Mouse (Mus musculus): ENCODE data around the gene Ankrd50. TPM values are rescaled to one million over a fixed set of nuclear protein-coding genes. Genes with fewer than 3 reads are reported as not detected.

Gene Ankrd50
- polyA plus RNA-seq, 1 experiment, result 0.04 TPM

DNA sequence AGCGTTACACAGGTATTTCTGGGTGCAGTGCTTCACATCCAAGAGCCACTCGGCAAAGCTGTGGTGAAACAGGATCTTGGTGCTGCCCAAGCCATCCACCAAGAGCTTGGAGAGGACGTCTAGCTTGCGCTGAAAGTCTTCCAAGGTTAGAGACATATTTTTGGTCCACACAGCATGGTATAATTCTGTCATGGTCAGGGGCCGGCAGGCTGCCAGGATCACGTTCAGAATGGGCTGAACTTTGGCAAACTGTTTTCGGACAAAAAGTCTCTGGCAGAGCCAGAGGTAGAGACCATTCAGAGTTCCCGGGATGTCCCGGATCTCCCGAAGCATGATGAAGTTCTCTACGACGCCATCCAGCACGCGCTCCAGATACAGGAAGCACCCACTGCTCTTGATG, 27.6 kb downstream of the Ankrd50 start:
- H3K27me3 ChIP-seq (ENCODE audit: control insufficient read depth), result no peaks in the 10 kb centered on the region
- H3K9me3 ChIP-seq (ENCODE audit: control insufficient read depth, low read length), result peaks cover 6% of the 10 kb centered on the region
- no peak for TF ChIP-seq GATA1 (IDR thresholded peaks at IDR 0.05; ENCODE audit: low read length)
- TF ChIP-seq TAL1 (IDR thresholded peaks at IDR 0.05; ENCODE audit: low read length), result no peak
- H3K36me3 ChIP-seq (ENCODE audit: control insufficient read depth), result peaks cover 25% of the 10 kb centered on the region
- no peaks in the 10 kb centered on the region for H3K4me1 ChIP-seq (ENCODE audit: control insufficient read depth)
- no peak overlapping the region for H3K4me3 ChIP-seq (replicated peaks)

DNA sequence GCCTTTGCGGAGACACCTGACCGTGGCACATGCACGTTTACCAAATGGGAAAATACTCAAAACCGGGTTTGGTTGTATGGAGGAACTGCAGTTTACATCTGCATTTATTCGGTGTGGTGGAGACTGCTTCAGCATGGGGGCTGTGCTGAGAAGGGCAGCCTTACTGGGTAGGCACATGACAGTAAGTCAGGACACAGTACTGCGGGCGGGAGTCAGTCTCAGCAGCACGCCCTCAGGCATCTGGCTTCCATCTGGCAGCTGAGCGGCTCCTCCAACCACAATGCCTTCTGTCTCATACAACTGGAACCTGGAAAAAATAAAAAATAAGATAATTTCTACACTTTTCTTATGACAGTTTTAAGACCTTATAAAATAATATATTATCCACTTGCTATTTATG, 32.4 kb downstream of the Ankrd50 start:
- H3K4me1 ChIP-seq (ENCODE audit: control insufficient read depth), result no peaks in the 10 kb centered on the region
- peaks cover 6% of the 10 kb centered on the region for H3K9me3 ChIP-seq (ENCODE audit: control insufficient read depth, low read length)
- no peak overlapping the region for H3K4me3 ChIP-seq (replicated peaks)
- H3K27me3 ChIP-seq (ENCODE audit: control insufficient read depth), result no peaks in the 10 kb centered on the region
- no peak for TF ChIP-seq TAL1 (IDR thresholded peaks at IDR 0.05; ENCODE audit: low read length)
- no peak for TF ChIP-seq GATA1 (IDR thresholded peaks at IDR 0.05; ENCODE audit: low read length)
- H3K36me3 ChIP-seq (ENCODE audit: control insufficient read depth), result peaks cover 31% of the 10 kb centered on the region

DNA sequence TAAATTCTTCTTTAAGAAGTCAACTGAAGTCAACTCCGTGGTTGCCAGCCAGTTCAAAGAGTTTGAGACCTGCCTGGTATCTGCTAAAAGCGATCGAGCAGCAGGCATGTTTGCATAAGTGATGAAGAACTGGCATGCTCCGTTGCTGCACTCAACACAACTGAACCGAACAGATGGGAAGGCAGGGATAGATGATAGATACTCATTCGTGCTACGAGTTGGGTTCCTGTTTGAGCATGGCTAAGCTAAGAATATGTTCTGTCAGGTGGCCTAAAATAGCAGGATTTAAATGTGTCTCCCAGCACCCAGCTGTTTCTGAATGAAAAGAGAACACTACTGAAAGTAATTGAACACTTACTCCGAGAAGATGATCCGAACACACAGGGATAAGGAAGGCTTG, 38.1 kb downstream of the Ankrd50 start:
- Histone ChIP-seq H3K9me3 (ENCODE audit: control insufficient read depth, low read length) (no peaks in the 10 kb centered on the region), H3K27me3 (ENCODE audit: control insufficient read depth) (no peaks in the 10 kb centered on the region), H3K36me3 (ENCODE audit: control insufficient read depth) (peaks cover 4% of the 10 kb centered on the region), H3K4me3 (replicated peaks) (no peak overlapping the region), H3K4me1 (ENCODE audit: control insufficient read depth) (no peaks in the 10 kb centered on the region)
- no peak for TF ChIP-seq TAL1 (IDR thresholded peaks at IDR 0.05; ENCODE audit: low read length)
- TF ChIP-seq GATA1 (IDR thresholded peaks at IDR 0.05; ENCODE audit: low read length), result no peak

DNA sequence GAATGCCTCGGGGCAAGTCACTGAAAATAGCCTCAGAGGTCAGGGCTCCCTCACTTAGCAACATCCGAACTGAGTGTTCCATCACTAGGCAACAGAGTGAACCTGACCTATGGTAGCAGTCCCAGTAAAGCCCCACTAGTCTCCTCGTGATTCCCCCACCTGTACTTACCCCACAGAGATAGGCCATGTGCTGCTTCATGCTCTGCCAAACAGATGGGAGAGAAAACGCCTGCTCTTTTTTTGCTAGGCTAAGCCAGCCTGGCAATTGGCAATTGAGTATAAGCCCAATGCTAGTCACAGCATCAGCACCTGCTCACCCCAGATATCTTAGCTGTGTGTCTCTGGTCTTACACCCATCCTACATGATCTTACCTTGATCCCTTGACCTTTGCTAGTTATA, 40.8 kb downstream of the Ankrd50 start:
- Histone ChIP-seq H3K36me3 (ENCODE audit: control insufficient read depth) (no peaks in the 10 kb centered on the region), H3K4me1 (ENCODE audit: control insufficient read depth) (no peaks in the 10 kb centered on the region), H3K4me3 (replicated peaks) (no peak overlapping the region), H3K27me3 (ENCODE audit: control insufficient read depth) (no peaks in the 10 kb centered on the region), H3K9me3 (ENCODE audit: control insufficient read depth, low read length) (no peaks in the 10 kb centered on the region)
- no peak for TF ChIP-seq GATA1 (IDR thresholded peaks at IDR 0.05; ENCODE audit: low read length)

DNA sequence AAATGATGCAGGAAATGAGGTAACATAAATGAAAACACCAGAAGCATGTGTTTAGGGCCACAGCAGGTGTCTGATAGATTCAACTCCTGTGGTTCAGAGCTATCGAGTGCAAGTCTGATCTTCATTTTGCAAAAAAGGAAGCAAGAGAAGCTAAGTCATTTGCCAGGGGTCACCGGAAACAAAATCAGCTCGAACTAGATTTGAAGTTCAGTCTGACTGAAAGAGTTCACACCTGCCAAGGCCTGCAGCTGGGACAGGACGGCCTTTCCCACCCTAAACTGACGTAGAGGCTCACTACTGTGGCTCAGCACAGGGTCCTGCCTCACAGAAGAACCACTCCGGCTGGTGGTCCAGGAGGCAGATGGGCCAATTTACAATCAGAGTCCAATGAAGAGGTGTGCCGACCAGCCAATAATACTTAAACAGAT, 44.1 kb downstream of the Ankrd50 start:
- Histone ChIP-seq H3K36me3 (ENCODE audit: control insufficient read depth) (no peaks in the 10 kb centered on the region), H3K4me1 (ENCODE audit: control insufficient read depth) (no peaks in the 10 kb centered on the region), H3K9me3 (ENCODE audit: control insufficient read depth, low read length) (no peaks in the 10 kb centered on the region), H3K4me3 (replicated peaks) (no peak overlapping the region), H3K27me3 (ENCODE audit: control insufficient read depth) (no peaks in the 10 kb centered on the region)
- TF ChIP-seq GATA1 (IDR thresholded peaks at IDR 0.05; ENCODE audit: low read length) (no peak), TAL1 (IDR thresholded peaks at IDR 0.05; ENCODE audit: low read length) (no peak)

DNA sequence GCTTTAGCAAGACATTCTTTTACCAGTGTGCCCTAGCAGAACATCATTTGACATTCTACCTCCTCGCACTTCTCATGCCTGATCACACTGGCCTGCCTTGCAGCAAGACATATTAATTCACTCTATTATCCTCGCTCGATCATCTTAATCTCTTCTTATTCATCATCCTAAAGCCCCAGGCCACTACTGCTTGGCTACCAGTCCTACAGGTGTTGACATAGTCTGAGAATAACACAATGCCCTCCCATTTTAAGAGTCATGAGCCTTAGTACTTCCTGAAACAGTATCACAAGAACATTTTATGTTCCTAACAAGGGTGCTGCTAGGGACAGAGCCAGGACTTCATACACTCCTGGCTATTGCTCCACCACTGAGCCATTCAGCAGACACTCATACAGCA, 48.0 kb downstream of the Ankrd50 start:
- Histone ChIP-seq H3K36me3 (ENCODE audit: control insufficient read depth) (no peaks in the 10 kb centered on the region), H3K27me3 (ENCODE audit: control insufficient read depth) (no peaks in the 10 kb centered on the region), H3K4me3 (replicated peaks) (no peak overlapping the region), H3K9me3 (ENCODE audit: control insufficient read depth, low read length) (no peaks in the 10 kb centered on the region), H3K4me1 (ENCODE audit: control insufficient read depth) (peaks cover 2% of the 10 kb centered on the region; the same call in 1 of the 2 replicates)
- TF ChIP-seq TAL1 (IDR thresholded peaks at IDR 0.05; ENCODE audit: low read length) (no peak), GATA1 (IDR thresholded peaks at IDR 0.05; ENCODE audit: low read length) (no peak)

DNA sequence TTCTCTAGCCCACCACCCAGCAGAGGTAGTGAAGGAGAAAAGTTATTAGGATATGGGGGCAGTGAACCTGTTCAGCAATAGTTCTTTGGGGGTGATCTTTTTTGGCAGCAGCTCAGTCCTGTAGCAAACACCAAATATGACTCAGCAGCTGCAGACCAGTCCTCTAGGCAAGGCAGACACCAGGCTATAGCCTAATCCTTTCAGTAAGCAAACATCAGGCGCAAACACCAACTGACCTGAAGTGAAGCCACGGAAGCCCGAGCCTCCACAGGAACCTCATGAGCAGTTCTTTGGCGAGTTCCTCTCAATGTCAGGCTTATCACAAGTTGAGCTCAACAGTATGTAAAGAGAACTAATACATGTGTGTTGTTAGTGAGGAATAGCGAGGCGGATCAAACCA, 48.8 kb downstream of the Ankrd50 start:
- H3K27me3 ChIP-seq (ENCODE audit: control insufficient read depth), result no peaks in the 10 kb centered on the region
- peaks cover 2% of the 10 kb centered on the region; the same call in 1 of the 2 replicates for H3K4me1 ChIP-seq (ENCODE audit: control insufficient read depth)
- TF ChIP-seq GATA1 (IDR thresholded peaks at IDR 0.05; ENCODE audit: low read length) (no peak), TAL1 (IDR thresholded peaks at IDR 0.05; ENCODE audit: low read length) (no peak)
- H3K4me3 ChIP-seq (replicated peaks), result no peak overlapping the region
- H3K9me3 ChIP-seq (ENCODE audit: control insufficient read depth, low read length), result no peaks in the 10 kb centered on the region
- no peaks in the 10 kb centered on the region for H3K36me3 ChIP-seq (ENCODE audit: control insufficient read depth)

DNA sequence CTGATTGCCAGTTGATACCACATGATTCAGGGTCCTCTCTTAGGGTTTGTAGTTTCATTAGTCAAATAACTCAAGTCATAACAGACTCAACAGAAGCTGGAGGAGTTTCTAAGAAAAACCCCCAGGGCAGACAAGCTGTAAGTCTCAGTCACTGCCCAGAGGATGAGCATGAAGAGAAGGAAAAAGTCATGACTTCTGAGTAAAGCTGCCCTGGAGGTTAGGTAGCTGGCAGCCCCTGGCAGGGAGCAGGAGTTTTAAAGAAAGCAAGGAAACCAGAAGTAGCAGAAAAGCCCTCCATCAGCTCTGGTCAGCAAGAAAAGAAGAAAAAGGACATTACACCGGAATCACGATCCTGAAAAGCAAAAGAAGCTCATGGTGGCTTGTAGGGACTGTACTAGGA, 50.2 kb downstream of the Ankrd50 start:
- Histone ChIP-seq H3K4me1 (ENCODE audit: control insufficient read depth) (peaks cover 2% of the 10 kb centered on the region; the same call in 1 of the 2 replicates), H3K4me3 (replicated peaks) (no peak overlapping the region), H3K36me3 (ENCODE audit: control insufficient read depth) (no peaks in the 10 kb centered on the region), H3K9me3 (ENCODE audit: control insufficient read depth, low read length) (no peaks in the 10 kb centered on the region), H3K27me3 (ENCODE audit: control insufficient read depth) (no peaks in the 10 kb centered on the region)
- no peak for TF ChIP-seq TAL1 (IDR thresholded peaks at IDR 0.05; ENCODE audit: low read length)
- TF ChIP-seq GATA1 (IDR thresholded peaks at IDR 0.05; ENCODE audit: low read length), result no peak

DNA sequence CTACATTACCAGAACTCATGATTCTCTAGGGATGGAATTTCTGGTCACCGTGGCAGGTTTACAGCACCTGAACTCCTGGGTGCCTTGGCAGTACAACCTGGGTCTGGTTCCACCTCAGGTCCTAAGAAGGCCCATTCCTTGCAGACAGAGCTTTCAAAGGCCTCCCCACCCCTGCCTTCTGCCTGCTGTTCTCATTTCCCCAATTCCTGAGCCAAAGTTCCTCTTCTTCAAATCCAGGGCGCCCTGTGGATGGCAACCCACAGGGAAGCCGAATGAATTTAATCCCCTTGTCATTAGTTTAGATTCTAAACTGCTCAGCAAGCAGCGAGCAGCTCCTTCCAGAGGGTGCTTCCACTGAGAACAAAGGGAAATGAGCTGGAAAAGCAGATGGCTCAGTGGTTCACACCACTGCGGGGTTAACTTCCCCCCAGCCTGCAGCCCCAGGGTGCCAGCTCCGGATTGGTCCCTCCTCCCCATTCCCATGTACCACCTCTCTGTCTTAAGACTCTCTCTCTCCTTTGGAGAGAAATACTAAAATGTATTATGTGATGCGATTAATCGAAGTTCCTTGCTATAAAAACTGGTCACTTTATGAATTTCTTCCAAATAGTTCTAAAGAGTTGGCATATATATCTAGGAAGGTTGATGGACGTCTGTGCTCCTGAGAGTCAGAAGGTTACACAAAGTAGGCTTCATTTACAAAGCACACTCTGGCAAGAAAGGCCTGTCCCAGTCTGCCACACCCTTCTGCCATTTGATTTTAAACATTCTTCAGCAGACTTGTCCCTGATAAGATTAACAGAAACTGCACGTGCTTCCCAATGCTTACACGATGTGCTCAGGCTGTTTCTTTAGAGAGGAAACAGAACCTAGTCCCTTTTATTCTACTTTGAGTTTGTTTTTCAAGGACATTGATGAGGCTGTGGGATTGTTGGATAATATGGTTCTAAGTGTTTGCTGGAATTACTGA, 50.9 kb downstream of the Ankrd50 start:
- TF ChIP-seq GATA1 (IDR thresholded peaks at IDR 0.05; ENCODE audit: low read length) (no peak), TAL1 (IDR thresholded peaks at IDR 0.05; ENCODE audit: low read length) (no peak)
- Histone ChIP-seq H3K4me3 (replicated peaks) (no peak overlapping the region), H3K9me3 (ENCODE audit: control insufficient read depth, low read length) (no peaks in the 10 kb centered on the region), H3K4me1 (ENCODE audit: control insufficient read depth) (peaks cover 2% of the 10 kb centered on the region; the same call in 1 of the 2 replicates), H3K36me3 (ENCODE audit: control insufficient read depth) (no peaks in the 10 kb centered on the region), H3K27me3 (ENCODE audit: control insufficient read depth) (no peaks in the 10 kb centered on the region)

All from erythroblast, embryonic 14.5 days (primary cell).